Mouse (Mus musculus) heart, postnatal 0 days (tissue): Measurements from ENCODE around the gene Vsig10.

Source experiments
- CTCF ChIP-seq: IDR thresholded peaks from 2 replicates; pipeline ENCODE4 v1.5.1; 2016; ENCODE audit warnings: antibody characterized with exemption, control low read depth, low read depth
- EP300 ChIP-seq: IDR thresholded peaks from 2 replicates; pipeline ENCODE4 v1.6.1; 2016; ENCODE audit warnings: antibody characterized with exemption, low read depth

DNA sequence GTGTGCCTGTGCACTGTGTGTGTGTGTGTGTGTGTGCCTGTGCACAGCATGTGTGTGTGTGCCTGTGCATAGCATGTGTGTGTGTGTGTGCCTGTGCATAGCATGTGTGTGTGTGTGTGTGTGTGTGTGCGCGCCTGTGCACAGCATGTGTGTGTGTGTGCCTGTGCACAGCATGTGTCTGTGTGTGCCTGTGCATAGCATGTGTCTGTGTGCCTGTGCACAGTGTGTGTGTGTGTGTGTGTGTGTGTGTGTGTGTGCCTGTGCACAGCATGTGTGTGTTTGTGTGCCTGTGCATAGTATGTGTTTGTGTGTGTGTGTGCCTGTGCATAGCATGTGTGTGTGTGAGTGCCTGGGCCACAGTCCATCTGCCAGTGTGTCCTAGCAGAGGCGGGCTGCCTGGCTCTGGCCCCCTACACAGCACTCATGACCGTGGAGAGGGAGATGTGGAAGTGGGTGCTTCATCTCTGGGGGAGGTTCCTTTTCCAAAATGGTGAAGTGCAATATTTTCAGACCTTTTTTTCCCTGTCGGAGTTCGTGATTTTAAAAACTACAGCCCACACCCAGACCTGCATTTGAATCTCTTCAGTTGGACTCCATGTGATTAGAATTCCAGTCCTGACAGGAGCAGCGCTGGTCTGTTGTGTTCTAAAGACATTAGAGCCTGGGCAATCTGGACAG lies 55.6 kb downstream of the Vsig10 start:
- TF ChIP-seq CTCF: no peak
- no peak for TF ChIP-seq EP300
